In genomic region chr8:110671309-110671708, GRCm38 (mm10) we compare ENCODE assay signal across 9 mouse cellular contexts. TPM values are rescaled to one million over a fixed set of nuclear protein-coding genes. Genes with fewer than 3 reads are reported as not detected.
DNase-seq lines count a peak whose midpoint lies in the region; ATAC-seq lines count a peak whose summit lies in the region.
"Had no signal": no experiment of that assay in that cellular context is flagged by ENCODE, and none has a peak within 500 bp of the region (broad histone marks: within the 10 kb centered on the region; RNA-seq: fewer than 3 reads in every experiment).

No protein-coding gene starts in this region.

- H3K4me1 ChIP-seq in limb, embryonic 13.5 days, result peaks cover 28% of the 10 kb centered on the region
- H3K4me1 ChIP-seq in stomach, embryonic 16.5 days (ENCODE audit: control insufficient read depth, insufficient read depth, low read length), result peaks cover 3% of the 10 kb centered on the region; the same call in 1 of the 2 replicates

- H3K9me3 ChIP-seq in limb, embryonic 13.5 days, result no peaks in the 10 kb centered on the region
- H3K9me3 ChIP-seq in stomach, embryonic 16.5 days (replicated peaks; ENCODE audit: control insufficient read depth, low read length), result no peaks in the 10 kb centered on the region

- peaks cover 24% of the 10 kb centered on the region for H3K36me3 ChIP-seq in limb, embryonic 13.5 days
- H3K36me3 ChIP-seq in stomach, embryonic 16.5 days (ENCODE audit: control insufficient read depth, insufficient read depth, low read length), result no peaks in the 10 kb centered on the region

- WGBS in limb, embryonic 13.5 days, result 74% methylated on average over 6 of the region's 6 CpGs
- 65% methylated on average over 6 of the region's 6 CpGs for WGBS in stomach, embryonic 16.5 days

- peak overlapping the region; percentile 52; the same call in 1 of the 2 replicates for H3K27ac ChIP-seq in limb, embryonic 13.5 days
- H3K27ac ChIP-seq in stomach, embryonic 16.5 days (ENCODE audit: low read length), result peak overlapping the region; percentile 67

- DNase-seq in layer of hippocampus, adult 9-11 months, result peak; percentile 47
- no peak for DNase-seq in layer of hippocampus, adult 8-10 months (ENCODE audit: low spot score in 2 of 2)
- DNase-seq in cerebellum, postnatal 14 days, result peak; percentile 92 to 93
- DNase-seq in heart, postnatal 14 days, result peak; percentile 64 to 65
- DNase-seq in testis, postnatal 10 days (ENCODE audit: low spot score), result no peak

- no peaks in the 10 kb centered on the region for H3K27me3 ChIP-seq in limb, embryonic 13.5 days
- H3K27me3 ChIP-seq in stomach, embryonic 16.5 days (ENCODE audit: control insufficient read depth, insufficient read depth, low read length), result no peaks in the 10 kb centered on the region
- H3K27me3 ChIP-seq: Patski had no signal

- ATAC-seq in limb, embryonic 13.5 days (ENCODE audit: low FRiP score, low read depth), result peak; percentile 60
- 0 out of 2 replicates have a peak, but pooled peaks have one; percentile 30 for ATAC-seq in stomach, embryonic 16.5 days (ENCODE audit: insufficient read depth, low FRiP score)
- ATAC-seq in erythroid progenitor cell, adult 5-6 weeks (replicated peaks; ENCODE audit: low FRiP score, poor library complexity, severe bottlenecking), result no peak
- ATAC-seq: Patski had no signal

- H3K4me3 ChIP-seq in limb, embryonic 13.5 days, result no peak overlapping the region
- no peak overlapping the region for H3K4me3 ChIP-seq in stomach, embryonic 16.5 days (replicated peaks; ENCODE audit: low read length)

- H3K4me2 ChIP-seq in limb, embryonic 13.5 days (replicated peaks), result no peak overlapping the region
- H3K4me2 ChIP-seq in stomach, embryonic 16.5 days (ENCODE audit: low read depth, low read length), result no peak overlapping the region

- intact Hi-C loops in heart, postnatal 14 days (cut with DNase I), result no loop called here

- H3K9ac ChIP-seq in limb, embryonic 13.5 days, result no peak overlapping the region
- no peak overlapping the region for H3K9ac ChIP-seq in stomach, embryonic 16.5 days (ENCODE audit: low read length)

RNA-seq across cellular contexts. Expression of gene Mtss1l, which starts 50.0 kb away (rescaled TPM):
- 100 to 1,000 TPM; 209 to 246 (median 223) TPM for total RNA-seq in layer of hippocampus, adult 8-10 months (2022)
- total RNA-seq in heart, postnatal 14 days (2021), result 10 to 100 TPM; 31.4 to 32.9 TPM
- 10.4 and 11.7 TPM in 2 replicates for polyA plus RNA-seq in limb, embryonic 13.5 days (2015; fragmentation: Nextera tagmentation; extraction: Ambion mirVana)
- 7.0 and 8.2 TPM in 2 replicates for polyA plus RNA-seq in stomach, embryonic 16.5 days (2015; fragmentation: Nextera tagmentation; extraction: Ambion mirVana)
- total RNA-seq in erythroid progenitor cell, adult 5-6 weeks (2015; ENCODE audit: low replicate concordance), result not detected in 2 replicates
- total RNA-seq in erythroid progenitor cell, adult 5-6 weeks (2017; ENCODE audit: low replicate concordance), result not detected in 2 replicates

RNA-seq across cellular contexts. Expression of gene Vac14, which starts 52.9 kb away (rescaled TPM):
- 10 to 100 TPM; 26.8 to 28.2 (median 27.0) TPM for total RNA-seq in layer of hippocampus, adult 8-10 months (2022)
- 10 to 100 TPM; 15.5 to 16.2 TPM for total RNA-seq in heart, postnatal 14 days (2021)
- 16.7 and 17.1 TPM in 2 replicates for polyA plus RNA-seq in limb, embryonic 13.5 days (2015; fragmentation: Nextera tagmentation; extraction: Ambion mirVana)
- 12.3 and 14.0 TPM in 2 replicates for polyA plus RNA-seq in stomach, embryonic 16.5 days (2015; fragmentation: Nextera tagmentation; extraction: Ambion mirVana)
- 12.6 and 24.3 TPM in 2 replicates for total RNA-seq in erythroid progenitor cell, adult 5-6 weeks (2015; ENCODE audit: low replicate concordance)
- total RNA-seq in erythroid progenitor cell, adult 5-6 weeks (2017; ENCODE audit: low replicate concordance), result 8.6 and 12.6 TPM in 2 replicates

Comparison
In these comparisons a context has a peak if more than half of its experiments do, and no peak if none do; other contexts are left out.
1. DNase-seq: peak in layer of hippocampus, adult 9-11 months (single experiment), cerebellum, postnatal 14 days (2 of 2) and heart, postnatal 14 days (2 of 2); none in layer of hippocampus, adult 8-10 months (0 of 2) and testis, postnatal 10 days (single experiment).
2. RNA of gene Mtss1l, which starts 50.0 kb away (total RNA-seq): 209 to 246 TPM in layer of hippocampus, adult 8-10 months and 31.4 to 32.9 TPM in heart, postnatal 14 days; not detected in erythroid progenitor cell, adult 5-6 weeks; every median in the first group is over 10 times any median in the second.